Mouse (Mus musculus) spleen, adult 18-20 months (tissue): ENCODE results near the gene Rcn3.
A peak's percentile ranks its signal among the peaks of the same experiment; 100 is the strongest.

ENCODE experiments used
- DNase-seq, 2 experiments: peaks; one replicate each; pipeline ENCODE4 v3.0.0; 2022; ENCODE audit warnings: mixed read lengths in 2 of 2

Rcn3 gene

GRCm38 (mm10) chr7:45047491-45047890 lies 44.5 kb downstream of the Rcn3 start:
- DNase-seq: no peak

DNA sequence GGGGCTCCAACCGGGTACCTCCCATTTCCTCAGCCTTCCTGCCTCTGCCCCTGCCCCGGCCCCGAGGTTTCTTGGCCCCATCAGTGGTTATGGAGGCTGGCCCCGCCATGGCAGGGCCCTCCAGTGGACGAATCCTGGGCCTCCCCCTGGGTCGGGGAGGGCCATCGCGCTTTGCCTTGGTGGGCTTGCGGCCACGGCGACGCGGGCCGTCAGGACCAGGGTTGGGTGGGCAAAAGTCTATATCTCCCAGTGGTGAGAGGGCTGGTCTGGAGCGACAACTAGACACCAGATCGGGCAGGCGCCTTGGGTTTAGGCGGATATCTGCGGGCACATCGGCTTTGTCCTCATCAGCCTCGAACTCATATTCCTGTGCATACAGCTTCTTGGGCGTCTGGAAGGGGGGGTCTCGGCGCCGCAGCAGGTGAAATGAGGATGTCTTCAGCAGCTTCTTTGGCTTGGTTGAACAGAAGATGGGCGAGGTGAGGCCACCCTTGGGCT lies 45.1 kb downstream of the Rcn3 start:
- no peak for DNase-seq

- no peak for DNase-seq
Observed at GRCm38 (mm10) chr7:45045741-45046140, 46.3 kb downstream of the Rcn3 start.

GRCm38 (mm10) chr7:45043307-45043706 lies 48.7 kb downstream of the Rcn3 start:
- DNase-seq: no peak

DNA sequence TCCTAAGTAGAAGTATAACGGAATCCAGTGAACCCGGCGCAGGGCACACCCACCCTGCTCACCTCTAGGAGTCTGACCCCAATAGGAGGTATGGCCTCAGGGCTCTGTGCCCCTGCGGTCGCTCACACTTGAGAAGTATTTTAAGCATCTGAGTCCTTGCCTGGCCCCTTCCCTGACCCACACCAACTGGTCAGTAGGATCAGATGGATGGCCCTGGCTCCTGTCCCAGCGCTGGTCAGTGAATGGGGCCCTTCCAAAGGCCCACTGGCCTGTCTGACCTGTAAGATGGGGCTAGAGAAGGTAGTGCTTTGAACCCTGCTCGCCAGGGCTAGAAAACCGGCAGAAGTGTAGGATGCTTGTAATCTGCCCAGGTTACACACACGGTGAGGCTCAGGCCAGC lies 51.2 kb downstream of the Rcn3 start:
- no peak for DNase-seq

DNA sequence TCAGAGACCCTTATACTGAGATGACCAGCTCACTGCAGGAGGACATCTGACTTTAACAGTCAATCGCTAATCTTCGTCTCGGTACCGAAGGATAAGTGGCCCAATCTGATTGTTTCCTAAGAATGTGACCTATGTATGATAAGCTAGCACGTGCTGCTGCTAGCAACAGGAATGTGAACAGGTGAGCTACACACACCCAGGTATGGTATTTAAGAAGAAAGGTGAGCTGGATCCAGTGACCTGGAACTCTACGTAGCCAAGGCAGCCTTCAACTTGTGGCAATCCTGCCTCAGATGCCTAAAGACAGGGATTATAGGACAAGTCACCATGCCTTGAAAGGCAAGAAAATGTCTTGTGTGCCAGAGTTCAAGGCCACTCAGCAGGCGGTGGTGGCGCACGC lies 53.6 kb downstream of the Rcn3 start:
- no peak for DNase-seq

DNA sequence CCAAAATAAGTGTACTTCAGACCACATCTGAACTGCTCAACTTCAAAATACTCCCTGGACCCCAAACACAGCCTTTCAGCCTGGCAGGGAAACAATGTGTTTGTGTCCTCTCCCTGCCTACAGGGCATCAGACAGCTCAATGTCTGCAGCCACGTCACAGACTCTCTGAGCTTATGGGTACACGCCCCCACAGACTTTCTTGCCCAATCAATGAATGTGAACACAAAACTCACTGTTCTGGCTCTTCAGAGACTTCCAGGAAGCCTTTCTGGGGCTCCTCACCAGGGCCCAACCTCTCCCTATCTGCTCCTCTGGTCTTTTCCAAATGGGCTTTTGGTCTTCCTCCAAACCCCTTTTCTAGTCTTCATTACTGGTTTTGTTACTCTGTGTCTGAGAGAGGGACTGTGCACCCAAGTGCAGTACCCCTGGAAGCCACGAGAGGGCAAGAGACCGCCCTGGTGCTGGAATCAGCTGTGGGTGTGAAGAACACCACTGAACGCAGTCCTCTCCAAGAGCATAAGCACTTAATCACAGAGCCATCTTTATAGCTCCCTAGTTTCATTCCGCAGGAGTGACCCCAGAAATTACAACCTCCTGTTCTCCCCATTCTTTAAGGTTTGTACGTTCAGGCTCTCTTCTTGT lies 54.2 kb downstream of the Rcn3 start:
- DNase-seq: peak; percentile 41 to 66

GRCm38 (mm10) chr7:45036702-45037101 lies 55.3 kb downstream of the Rcn3 start:
- no peak for DNase-seq

GRCm38 (mm10) chr7:45035631-45036030 lies 56.4 kb downstream of the Rcn3 start:
- DNase-seq: no peak

DNA sequence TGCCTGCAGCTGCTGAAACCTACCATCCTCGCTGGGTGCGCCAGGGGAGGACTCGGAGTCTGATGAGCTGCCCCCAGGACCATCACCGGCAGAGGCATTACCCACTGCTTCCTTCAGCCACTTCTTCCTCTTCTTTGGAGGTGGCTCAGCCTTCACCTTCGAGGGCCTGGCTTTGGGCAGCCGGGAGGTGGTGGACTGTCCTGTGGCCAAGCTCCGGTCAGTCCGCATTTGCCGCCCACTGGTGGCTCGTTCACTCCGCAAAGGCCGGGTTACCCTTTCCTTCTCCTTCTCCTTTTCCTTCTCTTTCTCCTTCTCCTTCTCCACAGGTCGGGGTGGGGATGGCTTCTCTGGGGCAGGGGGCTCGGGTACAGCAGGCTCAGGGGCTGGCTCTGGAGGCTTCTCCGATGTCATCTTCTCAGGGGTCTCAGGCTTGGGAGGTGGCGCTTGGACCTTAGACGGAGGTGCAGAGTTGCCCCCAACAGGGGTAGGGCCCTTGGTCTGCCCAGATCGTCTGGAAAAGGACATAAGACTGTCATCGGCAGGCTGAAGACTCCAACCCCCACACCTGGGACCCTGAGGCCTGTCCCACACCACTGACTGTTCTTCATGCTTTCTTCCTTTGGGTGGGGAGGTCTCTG lies 58.2 kb downstream of the Rcn3 start:
- no peak for DNase-seq
